Mouse (Mus musculus): ENCODE data around the gene Sh3kbp1. TPM values are rescaled to one million over a fixed set of nuclear protein-coding genes. Genes with fewer than 3 reads are reported as not detected.
A peak's percentile ranks its signal among the peaks of the same experiment; 100 is the strongest.

Sh3kbp1 gene
- polyA plus RNA-seq, 1 experiment = 119 TPM

- Histone ChIP-seq H3K27ac (ENCODE audit: insufficient read depth, low read length) (peak overlapping the region; percentile 84), H3K4me1 (ENCODE audit: control insufficient read depth, insufficient read depth, low read length) (peaks cover 11% of the 10 kb centered on the region), H3K4me3 (ENCODE audit: insufficient read depth, low read length) (no peak overlapping the region)
- TF ChIP-seq CTCF (IDR thresholded peaks at IDR 0.05; ENCODE audit: borderline replicate concordance, insufficient read depth, low read length) (no peak), POLR2A (IDR thresholded peaks at IDR 0.05; ENCODE audit: low read depth, low read length) (no peak)
Observed at GRCm38 (mm10) chrX:159732845-159733244, 105.8 kb downstream of the Sh3kbp1 start.

GRCm38 (mm10) chrX:159733948-159734347, 106.9 kb downstream of the Sh3kbp1 start:
- TF ChIP-seq CTCF (IDR thresholded peaks at IDR 0.05; ENCODE audit: borderline replicate concordance, insufficient read depth, low read length) (no peak), POLR2A (IDR thresholded peaks at IDR 0.05; ENCODE audit: low read depth, low read length) (no peak)
- no peak overlapping the region for H3K4me3 ChIP-seq (ENCODE audit: insufficient read depth, low read length)
- peaks cover 11% of the 10 kb centered on the region for H3K4me1 ChIP-seq (ENCODE audit: control insufficient read depth, insufficient read depth, low read length)
- H3K27ac ChIP-seq (ENCODE audit: insufficient read depth, low read length) = no peak overlapping the region

- Histone ChIP-seq H3K4me3 (ENCODE audit: insufficient read depth, low read length) (no peak overlapping the region), H3K27ac (ENCODE audit: insufficient read depth, low read length) (no peak overlapping the region), H3K4me1 (ENCODE audit: control insufficient read depth, insufficient read depth, low read length) (peaks cover 11% of the 10 kb centered on the region)
- TF ChIP-seq CTCF (IDR thresholded peaks at IDR 0.05; ENCODE audit: borderline replicate concordance, insufficient read depth, low read length) = no peak
- no peak for TF ChIP-seq POLR2A (IDR thresholded peaks at IDR 0.05; ENCODE audit: low read depth, low read length)
Observed at GRCm38 (mm10) chrX:159735513-159736099, 108.5 kb downstream of the Sh3kbp1 start.

- no peak overlapping the region for H3K27ac ChIP-seq (ENCODE audit: insufficient read depth, low read length)
- no peak overlapping the region for H3K4me3 ChIP-seq (ENCODE audit: insufficient read depth, low read length)
- TF ChIP-seq POLR2A (IDR thresholded peaks at IDR 0.05; ENCODE audit: low read depth, low read length) = no peak
- no peak for TF ChIP-seq CTCF (IDR thresholded peaks at IDR 0.05; ENCODE audit: borderline replicate concordance, insufficient read depth, low read length)
- H3K4me1 ChIP-seq (ENCODE audit: control insufficient read depth, insufficient read depth, low read length) = peaks cover 6% of the 10 kb centered on the region
Observed at GRCm38 (mm10) chrX:159737344-159737743, 110.3 kb downstream of the Sh3kbp1 start.

GRCm38 (mm10) chrX:159744035-159744434, 117.0 kb downstream of the Sh3kbp1 start:
- Histone ChIP-seq H3K4me1 (ENCODE audit: control insufficient read depth, insufficient read depth, low read length) (no peaks in the 10 kb centered on the region; the same call in 1 of the 2 replicates), H3K4me3 (ENCODE audit: insufficient read depth, low read length) (no peak overlapping the region), H3K27ac (ENCODE audit: insufficient read depth, low read length) (peak overlapping the region; percentile 36; the same call in 1 of the 2 replicates)
- TF ChIP-seq CTCF (IDR thresholded peaks at IDR 0.05; ENCODE audit: borderline replicate concordance, insufficient read depth, low read length) (no peak), POLR2A (IDR thresholded peaks at IDR 0.05; ENCODE audit: low read depth, low read length) (no peak)

- Histone ChIP-seq H3K4me1 (ENCODE audit: control insufficient read depth, insufficient read depth, low read length) (no peaks in the 10 kb centered on the region; the same call in 1 of the 2 replicates), H3K27ac (ENCODE audit: insufficient read depth, low read length) (peak overlapping the region; percentile 36; the same call in 1 of the 2 replicates), H3K4me3 (ENCODE audit: insufficient read depth, low read length) (no peak overlapping the region)
- TF ChIP-seq POLR2A (IDR thresholded peaks at IDR 0.05; ENCODE audit: low read depth, low read length) (no peak), CTCF (IDR thresholded peaks at IDR 0.05; ENCODE audit: borderline replicate concordance, insufficient read depth, low read length) (no peak)
Observed at GRCm38 (mm10) chrX:159744620-159745019, 117.5 kb downstream of the Sh3kbp1 start.

GRCm38 (mm10) chrX:159751834-159752233, 124.8 kb downstream of the Sh3kbp1 start:
- no peak for TF ChIP-seq POLR2A (IDR thresholded peaks at IDR 0.05; ENCODE audit: low read depth, low read length)
- TF ChIP-seq CTCF (IDR thresholded peaks at IDR 0.05; ENCODE audit: borderline replicate concordance, insufficient read depth, low read length) = no peak; the same call in 1 of the 2 replicates
- Histone ChIP-seq H3K4me3 (ENCODE audit: insufficient read depth, low read length) (no peak overlapping the region), H3K4me1 (ENCODE audit: control insufficient read depth, insufficient read depth, low read length) (no peaks in the 10 kb centered on the region; the same call in none of the 2 replicates), H3K27ac (ENCODE audit: insufficient read depth, low read length) (no peak overlapping the region)

GRCm38 (mm10) chrX:159756261-159756660, 129.2 kb downstream of the Sh3kbp1 start:
- TF ChIP-seq CTCF (IDR thresholded peaks at IDR 0.05; ENCODE audit: borderline replicate concordance, insufficient read depth, low read length) (no peak), POLR2A (IDR thresholded peaks at IDR 0.05; ENCODE audit: low read depth, low read length) (no peak)
- no peaks in the 10 kb centered on the region; the same call in none of the 2 replicates for H3K4me1 ChIP-seq (ENCODE audit: control insufficient read depth, insufficient read depth, low read length)
- no peak overlapping the region for H3K4me3 ChIP-seq (ENCODE audit: insufficient read depth, low read length)
- no peak overlapping the region for H3K27ac ChIP-seq (ENCODE audit: insufficient read depth, low read length)

GRCm38 (mm10) chrX:159756901-159757821, 130.1 kb downstream of the Sh3kbp1 start:
- H3K4me1 ChIP-seq (ENCODE audit: control insufficient read depth, insufficient read depth, low read length) = no peaks in the 10 kb centered on the region; the same call in 1 of the 2 replicates
- H3K27ac ChIP-seq (ENCODE audit: insufficient read depth, low read length) = no peak overlapping the region
- no peak overlapping the region for H3K4me3 ChIP-seq (ENCODE audit: insufficient read depth, low read length)
- TF ChIP-seq POLR2A (IDR thresholded peaks at IDR 0.05; ENCODE audit: low read depth, low read length) (no peak), CTCF (IDR thresholded peaks at IDR 0.05; ENCODE audit: borderline replicate concordance, insufficient read depth, low read length) (no peak)

Data from embryonic fibroblast, embryonic 13.5 days (primary cell).